Mouse (Mus musculus) heart, embryonic 10.5 days (tissue): ENCODE data around the gene Kidins220. TPM values are rescaled to one million over a fixed set of nuclear protein-coding genes. Genes with fewer than 3 reads are reported as not detected.
A peak's percentile ranks its signal among the peaks of the same experiment; 100 is the strongest.

Experiments
- DNase-seq: peaks from one replicate; pipeline ENCODE4 v3.0.0-alpha.2; 2017; ENCODE audit warnings: low spot score
- H3K27ac ChIP-seq: fragments of 300-500 bp; sonication (generic); 2 replicates; pipeline ENCODE4 v1.5.1; 2016; ENCODE audit warnings: mild to moderate bottlenecking
- H3K27me3 ChIP-seq: fragments of 300-500 bp; sonication (generic); 2 replicates; pipeline ENCODE4 v1.6.1; 2016; ENCODE audit warnings: mild to moderate bottlenecking; ENCODE audit not compliant: poor library complexity, insufficient read depth, severe bottlenecking
- H3K36me3 ChIP-seq: fragments of 300-500 bp; sonication (generic); 2 replicates; pipeline ENCODE4 v1.6.1; 2016; ENCODE audit warnings: mild to moderate bottlenecking, moderate library complexity
- H3K4me1 ChIP-seq: fragments of 300-500 bp; sonication (generic); 2 replicates; pipeline ENCODE4 v1.6.1; 2016; ENCODE audit warnings: mild to moderate bottlenecking
- H3K4me3 ChIP-seq: fragments of 300-500 bp; sonication (generic); 2 replicates; pipeline ENCODE4 v1.5.1; 2016; ENCODE audit warnings: mild to moderate bottlenecking, moderate library complexity
- H3K9me3 ChIP-seq: fragments of 300-500 bp; sonication (generic); 2 replicates; pipeline ENCODE4 v1.6.1; 2016; ENCODE audit warnings: mild to moderate bottlenecking, moderate library complexity
- WGBS: fragments of 180-500 bp; shearing (Covaris S2); methylation state at CpG from one replicate; pipeline ENCODE4 v1.1.7; 2016; 5-methylcytosine and 5-hydroxymethylcytosine counted together
- polyA plus RNA-seq: library from polyadenylated mRNA; unstranded; fragments of >200 nt; fragmentation: Nextera tagmentation; extraction: Ambion mirVana; gene quantifications from 2 replicates; pipeline ENCODE4 v1.2.1, GENCODE M21; 2016

Kidins220 gene
- polyA plus RNA-seq, 1 experiment from 2014 or later: 31.7 TPM

- no peaks in the 10 kb centered on the region for H3K9me3 ChIP-seq
- DNase-seq: no peak
- peaks cover 85% of the 10 kb centered on the region for H3K36me3 ChIP-seq
- H3K4me3 ChIP-seq: no peak overlapping the region
- 80% methylated on average over 5 of the region's 5 CpGs for WGBS
- no peak overlapping the region for H3K27ac ChIP-seq
- H3K4me1 ChIP-seq: no peaks in the 10 kb centered on the region
- H3K27me3 ChIP-seq: no peaks in the 10 kb centered on the region
These were observed 39.7 kb downstream of the Kidins220 start for GRCm38 (mm10) chr12:25014307-25014927.

DNA sequence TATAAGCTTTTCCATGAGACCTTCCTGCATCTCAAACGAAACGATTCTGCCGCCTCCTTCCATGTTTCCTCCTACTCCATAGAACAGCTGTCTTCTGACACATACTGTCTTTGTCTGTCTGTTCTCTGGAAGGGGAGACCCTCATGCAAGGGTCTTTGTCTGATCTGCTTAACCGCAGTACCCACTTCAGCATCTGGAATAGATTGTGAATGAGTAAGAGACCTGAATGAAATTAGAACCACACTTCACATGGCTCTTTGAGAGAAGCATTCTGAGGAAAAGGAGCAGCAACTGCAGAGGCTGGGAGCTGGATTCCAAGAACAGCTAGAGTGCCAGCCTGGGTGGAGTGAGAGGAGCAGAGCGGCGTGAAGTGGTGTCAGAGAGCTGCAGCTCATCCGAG, 40.2 kb downstream of the Kidins220 start:
- no peak overlapping the region for H3K4me3 ChIP-seq
- WGBS: 92% methylated on average over 7 of the region's 7 CpGs
- no peaks in the 10 kb centered on the region for H3K9me3 ChIP-seq
- no peaks in the 10 kb centered on the region for H3K4me1 ChIP-seq
- no peaks in the 10 kb centered on the region for H3K27me3 ChIP-seq
- peaks cover 82% of the 10 kb centered on the region for H3K36me3 ChIP-seq
- H3K27ac ChIP-seq: no peak overlapping the region
- DNase-seq: no peak

DNA sequence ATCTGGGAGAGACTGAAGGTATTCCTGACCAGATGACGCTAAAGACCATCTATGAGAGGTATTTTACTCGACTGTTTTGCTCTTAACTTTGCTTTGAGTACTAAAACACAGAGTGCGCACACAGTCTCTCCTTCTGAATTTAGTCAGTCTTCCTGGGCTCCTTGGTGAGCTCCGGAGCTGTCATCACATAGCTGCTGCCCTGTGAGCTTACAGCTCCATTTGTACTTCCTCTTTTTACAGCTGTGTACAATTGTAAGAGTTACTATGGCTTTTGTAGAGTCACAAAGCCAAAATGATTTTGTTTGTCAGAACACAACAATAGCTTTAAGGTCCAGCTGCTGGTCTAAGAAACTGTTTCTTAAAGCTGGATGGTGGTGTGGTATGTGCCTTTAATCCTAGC, 42.3 kb downstream of the Kidins220 start:
- Histone ChIP-seq H3K9me3 (no peaks in the 10 kb centered on the region), H3K4me3 (no peak overlapping the region), H3K36me3 (peaks cover 63% of the 10 kb centered on the region), H3K27me3 (no peaks in the 10 kb centered on the region), H3K4me1 (peaks cover 5% of the 10 kb centered on the region; the same call in 1 of the 2 replicates), H3K27ac (no peak overlapping the region)
- 87% methylated on average over 4 of the region's 4 CpGs for WGBS
- no peak for DNase-seq

DNA sequence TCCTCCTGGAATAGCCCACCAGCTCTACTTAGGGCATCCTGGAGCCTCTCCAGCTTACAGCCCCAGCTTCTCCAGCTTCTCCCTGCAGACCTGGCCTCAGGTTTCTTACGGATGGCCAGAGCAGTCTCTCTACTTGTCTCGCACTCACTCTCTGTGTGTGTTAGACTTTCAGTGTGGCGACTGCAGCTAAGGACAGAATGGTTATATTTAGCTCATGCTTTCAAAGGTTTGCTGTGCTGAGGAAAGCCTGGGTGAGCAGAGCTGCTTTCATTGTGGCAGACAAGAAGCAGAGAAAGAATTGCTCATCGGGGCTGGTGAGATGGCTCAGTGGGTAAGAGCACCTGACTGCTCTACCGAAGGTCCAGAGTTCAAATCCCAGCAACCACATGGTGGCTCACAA, 46.3 kb downstream of the Kidins220 start:
- peaks cover 11% of the 10 kb centered on the region for H3K4me1 ChIP-seq
- peak; percentile 81 for DNase-seq
- WGBS: 48% methylated on average over 5 of the region's 5 CpGs
- peak overlapping the region; percentile 60 for H3K27ac ChIP-seq
- H3K27me3 ChIP-seq: no peaks in the 10 kb centered on the region
- no peaks in the 10 kb centered on the region for H3K9me3 ChIP-seq
- no peak overlapping the region for H3K4me3 ChIP-seq
- H3K36me3 ChIP-seq: peaks cover 26% of the 10 kb centered on the region

GRCm38 (mm10) chr12:25024862-25025545, 50.3 kb downstream of the Kidins220 start:
- Histone ChIP-seq H3K36me3 (peaks cover 5% of the 10 kb centered on the region; the same call in 1 of the 2 replicates), H3K9me3 (no peaks in the 10 kb centered on the region), H3K4me3 (no peak overlapping the region), H3K27ac (no peak overlapping the region), H3K4me1 (peaks cover 14% of the 10 kb centered on the region), H3K27me3 (no peaks in the 10 kb centered on the region)
- 56% methylated on average over 9 of the region's 9 CpGs for WGBS
- no peak for DNase-seq

DNA sequence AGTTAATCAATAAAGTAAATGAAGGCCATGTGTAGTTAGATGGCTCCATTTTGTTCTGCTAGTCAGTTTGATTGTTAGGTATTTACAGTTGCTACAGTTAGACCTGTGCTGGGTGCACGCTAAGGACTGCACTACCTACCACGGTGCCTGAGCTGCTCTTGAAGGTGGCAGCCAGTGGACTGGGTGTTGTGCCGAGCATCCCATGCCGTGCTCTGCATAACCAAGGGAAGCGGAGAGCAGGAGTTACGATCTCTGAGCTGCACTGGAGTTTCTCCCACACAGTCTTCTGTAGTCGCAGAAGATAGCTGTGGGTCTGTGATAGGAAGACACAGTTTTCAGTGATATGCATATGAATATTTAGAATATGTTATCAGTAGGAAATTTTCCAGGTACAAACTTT, 51.6 kb downstream of the Kidins220 start:
- Histone ChIP-seq H3K9me3 (no peaks in the 10 kb centered on the region), H3K4me3 (no peak overlapping the region), H3K27me3 (no peaks in the 10 kb centered on the region), H3K27ac (no peak overlapping the region), H3K4me1 (peaks cover 9% of the 10 kb centered on the region; the same call in 1 of the 2 replicates), H3K36me3 (peaks cover 13% of the 10 kb centered on the region; the same call in 1 of the 2 replicates)
- WGBS: 83% methylated on average over 7 of the region's 7 CpGs
- no peak for DNase-seq

GRCm38 (mm10) chr12:25027416-25027815, 52.7 kb downstream of the Kidins220 start:
- Histone ChIP-seq H3K4me1 (peaks cover 9% of the 10 kb centered on the region; the same call in 1 of the 2 replicates), H3K27me3 (no peaks in the 10 kb centered on the region), H3K4me3 (no peak overlapping the region), H3K9me3 (no peaks in the 10 kb centered on the region), H3K36me3 (peaks cover 14% of the 10 kb centered on the region; the same call in 1 of the 2 replicates), H3K27ac (no peak overlapping the region)
- WGBS: 30% methylated on average over 2 of the region's 2 CpGs
- no peak for DNase-seq

DNA sequence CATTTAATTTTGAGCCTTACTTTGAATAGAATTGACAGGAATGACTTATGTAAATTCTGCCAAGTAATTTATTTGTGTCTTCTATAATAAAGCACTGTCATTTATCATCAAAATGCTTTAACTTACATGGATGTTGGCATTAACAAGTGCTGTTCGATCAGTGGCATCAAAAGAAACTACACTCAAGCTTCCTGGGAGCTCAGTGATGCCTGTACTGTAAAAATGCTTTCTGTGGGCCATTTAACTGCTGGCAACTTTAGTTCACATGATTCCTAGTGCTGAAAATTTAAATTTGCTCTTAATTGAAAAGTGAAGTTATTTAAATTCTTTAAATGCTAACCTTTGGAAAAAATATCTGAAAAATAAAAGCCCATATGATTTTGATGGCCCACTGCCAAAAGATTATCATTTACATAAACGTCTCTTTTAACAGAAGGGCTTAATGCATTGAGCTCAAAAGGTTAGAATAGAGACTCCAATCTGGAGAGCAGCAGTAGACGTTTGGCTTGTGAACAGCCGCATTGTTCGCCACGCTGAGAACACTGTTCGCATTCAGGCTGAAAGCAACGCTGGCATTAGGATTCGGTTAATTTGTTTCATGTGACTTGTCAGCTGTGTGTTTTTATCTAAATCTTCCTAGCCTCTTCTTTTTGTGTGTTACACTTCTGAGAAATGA, 59.1 kb downstream of the Kidins220 start:
- DNase-seq: no peak
- Histone ChIP-seq H3K36me3 (peaks cover 20% of the 10 kb centered on the region), H3K27me3 (no peaks in the 10 kb centered on the region), H3K9me3 (no peaks in the 10 kb centered on the region), H3K27ac (no peak overlapping the region), H3K4me1 (peaks cover 5% of the 10 kb centered on the region; the same call in 1 of the 2 replicates), H3K4me3 (no peak overlapping the region)
- 65% methylated on average over 9 of the region's 9 CpGs for WGBS

DNA sequence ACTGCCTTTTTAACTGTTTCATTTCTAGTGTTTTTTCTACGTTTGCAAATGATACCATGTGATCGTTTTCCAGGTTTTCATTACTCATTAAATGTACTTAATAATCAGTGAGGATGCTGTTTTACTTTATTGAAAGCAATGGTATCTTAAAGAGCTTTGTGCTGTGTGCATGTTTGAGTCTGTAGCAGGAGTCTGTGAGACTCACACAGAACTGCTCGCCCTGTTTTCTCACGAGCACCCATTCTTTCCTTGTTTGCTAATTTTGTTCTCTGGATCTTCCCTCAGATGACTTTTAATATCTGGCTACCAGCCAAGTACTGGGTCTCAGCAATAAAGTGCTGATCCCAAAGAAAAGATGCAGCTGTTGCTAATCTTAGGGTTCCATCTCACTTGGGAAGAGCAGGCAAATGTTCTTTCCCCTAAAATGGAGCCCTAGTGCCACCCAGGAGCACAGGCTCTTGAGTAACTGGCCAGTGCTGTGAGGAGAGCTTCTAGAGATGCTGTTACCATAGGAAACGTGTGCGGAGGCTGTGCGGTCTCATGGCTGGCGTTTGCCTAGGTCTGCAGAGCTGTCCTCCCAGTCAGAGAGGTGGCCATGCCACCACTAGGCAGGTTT, 59.7 kb downstream of the Kidins220 start:
- Histone ChIP-seq H3K27me3 (no peaks in the 10 kb centered on the region), H3K4me1 (peaks cover 5% of the 10 kb centered on the region; the same call in 1 of the 2 replicates), H3K36me3 (peaks cover 20% of the 10 kb centered on the region), H3K4me3 (no peak overlapping the region), H3K27ac (no peak overlapping the region), H3K9me3 (no peaks in the 10 kb centered on the region)
- DNase-seq: no peak
- WGBS: 81% methylated on average over 8 of the region's 8 CpGs

- 91% methylated on average over 3 of the region's 3 CpGs for WGBS
- Histone ChIP-seq H3K4me3 (no peak overlapping the region), H3K4me1 (peaks cover 5% of the 10 kb centered on the region; the same call in 1 of the 2 replicates), H3K27me3 (no peaks in the 10 kb centered on the region), H3K36me3 (peaks cover 20% of the 10 kb centered on the region), H3K9me3 (no peaks in the 10 kb centered on the region), H3K27ac (no peak overlapping the region)
- DNase-seq: no peak
These were observed 61.3 kb downstream of the Kidins220 start for GRCm38 (mm10) chr12:25036024-25036423.

DNA sequence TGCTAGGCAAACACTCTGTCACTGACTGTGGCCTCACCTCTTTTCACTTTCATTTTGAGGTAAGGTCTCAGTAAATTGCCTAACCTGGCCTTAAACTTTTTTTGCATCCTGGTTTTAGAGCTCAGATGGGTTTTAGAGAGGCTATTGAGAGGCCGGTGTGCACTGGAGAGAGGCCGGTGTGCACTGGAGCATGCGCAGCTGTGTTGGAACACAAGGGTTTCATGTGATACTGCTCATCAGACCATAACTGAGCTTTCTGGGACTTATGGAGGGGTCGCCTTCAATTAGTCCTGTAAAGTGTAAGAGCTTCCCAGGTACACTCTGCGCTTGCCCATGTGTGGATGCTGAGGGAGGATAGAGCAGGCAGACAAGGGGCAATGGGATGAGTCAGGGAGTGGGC, 62.5 kb downstream of the Kidins220 start:
- WGBS: 93% methylated on average over 5 of the region's 5 CpGs
- peaks cover 24% of the 10 kb centered on the region for H3K36me3 ChIP-seq

GRCm38 (mm10) chr12:25037681-25038472, 63.2 kb downstream of the Kidins220 start:
- Histone ChIP-seq H3K27ac (no peak overlapping the region), H3K9me3 (no peaks in the 10 kb centered on the region), H3K27me3 (no peaks in the 10 kb centered on the region), H3K36me3 (peaks cover 31% of the 10 kb centered on the region), H3K4me3 (no peak overlapping the region), H3K4me1 (peaks cover 5% of the 10 kb centered on the region; the same call in 1 of the 2 replicates)
- no peak for DNase-seq
- 85% methylated on average over 9 of the region's 9 CpGs for WGBS

More for the DNA sequence above, 62.5 kb downstream of the Kidins220 start:
- H3K4me3 ChIP-seq: no peak overlapping the region
- no peaks in the 10 kb centered on the region for H3K27me3 ChIP-seq
- no peak overlapping the region for H3K27ac ChIP-seq
- H3K4me1 ChIP-seq: peaks cover 5% of the 10 kb centered on the region; the same call in 1 of the 2 replicates
- DNase-seq: no peak
- H3K9me3 ChIP-seq: no peaks in the 10 kb centered on the region
